Mouse (Mus musculus): ENCODE data around the gene Gatad2b. TPM values are rescaled to one million over a fixed set of nuclear protein-coding genes. Genes with fewer than 3 reads are reported as not detected.

Gatad2b gene
- polyA plus RNA-seq, 2 experiments from 2014 or later = 20.3 to 21.3 TPM

- ATAC-seq = no peak
These were observed 91.9 kb downstream of the Gatad2b start for GRCm38 (mm10) chr3:90384851-90385375.

GRCm38 (mm10) chr3:90386817-90387216 is 93.8 kb downstream of the Gatad2b start:
- ATAC-seq = no peak

GRCm38 (mm10) chr3:90387483-90387882 is 94.5 kb downstream of the Gatad2b start:
- no peak for ATAC-seq

- ATAC-seq = no peak
These were observed 95.2 kb downstream of the Gatad2b start for GRCm38 (mm10) chr3:90388192-90388591.

- ATAC-seq = no peak
These were observed 95.9 kb downstream of the Gatad2b start for GRCm38 (mm10) chr3:90388726-90389510.

- no peak for ATAC-seq
These were observed 96.8 kb downstream of the Gatad2b start, which contains the start of gene Slc27a3 for GRCm38 (mm10) chr3:90389511-90390490. Slc27a3 (minus strand) TSS chr3:90389938.

GRCm38 (mm10) chr3:90391004-90391403 is 98.0 kb downstream of the Gatad2b start:
- no peak for ATAC-seq

- no peak for ATAC-seq
These were observed 99.0 kb downstream of the Gatad2b start for GRCm38 (mm10) chr3:90391941-90392340.

- no peak for ATAC-seq
These were observed 99.7 kb downstream of the Gatad2b start for GRCm38 (mm10) chr3:90392661-90393060.

GRCm38 (mm10) chr3:90395629-90396028 is 102.7 kb downstream of the Gatad2b start:
- ATAC-seq = no peak

- no peak for ATAC-seq
These were observed 108.0 kb downstream of the Gatad2b start for GRCm38 (mm10) chr3:90400993-90401392.

- ATAC-seq = no peak
These were observed 111.1 kb downstream of the Gatad2b start for GRCm38 (mm10) chr3:90404121-90404520.

GRCm38 (mm10) chr3:90404609-90405008 is 111.6 kb downstream of the Gatad2b start:
- ATAC-seq = no peak

- no peak for ATAC-seq
These were observed 113.4 kb downstream of the Gatad2b start for GRCm38 (mm10) chr3:90406414-90406813.

- ATAC-seq = no peak
These were observed 115.7 kb downstream of the Gatad2b start for GRCm38 (mm10) chr3:90408721-90409120.

- peak; percentile 40 for ATAC-seq
These were observed 119.5 kb downstream of the Gatad2b start for GRCm38 (mm10) chr3:90412312-90413010.

- no peak for ATAC-seq
These were observed 120.0 kb downstream of the Gatad2b start for GRCm38 (mm10) chr3:90413011-90413396.

Other genes with a start within 250 kb of the Gatad2b start
- gene 4933434E20Rik, start 241.5 kb upstream of the Gatad2b start, polyA plus RNA-seq (2017; shearing (Covaris generic)) = 100 to 1,000 TPM; 295 to 347 TPM
- gene Ubap2l, start 240.6 kb upstream of the Gatad2b start, polyA plus RNA-seq (2017; shearing (Covaris generic)) = 100 to 1,000 TPM; 189 to 209 TPM
- 100 to 1,000 TPM; 850 to 880 TPM for gene Tpm3, start 220.5 kb upstream of the Gatad2b start, polyA plus RNA-seq (2017; shearing (Covaris generic))
- under 1 TPM; 0.15 to 0.37 TPM for gene Nup210l, start 189.0 kb upstream of the Gatad2b start, polyA plus RNA-seq (2017; shearing (Covaris generic))
- 1,000 to 10,000 TPM; 7,353 to 7,820 TPM for gene Rps27, start 79.5 kb upstream of the Gatad2b start, polyA plus RNA-seq (2017; shearing (Covaris generic))
- under 1 TPM in 1 of 2 experiments, not detected in 1; 0.62 TPM for gene Rab13, start 79.5 kb upstream of the Gatad2b start, polyA plus RNA-seq (2017; shearing (Covaris generic))
- 10 to 100 TPM; 74.8 to 85.6 TPM for gene Jtb, start 61.6 kb upstream of the Gatad2b start, polyA plus RNA-seq (2017; shearing (Covaris generic))
- gene Creb3l4, start 49.7 kb upstream of the Gatad2b start, polyA plus RNA-seq (2017; shearing (Covaris generic)) = not detected
- gene Slc39a1, start 45.0 kb upstream of the Gatad2b start, polyA plus RNA-seq (2017; shearing (Covaris generic)) = 10 to 100 TPM; 48.5 to 65.9 TPM
- gene Crtc2, start 39.0 kb upstream of the Gatad2b start, polyA plus RNA-seq (2017; shearing (Covaris generic)) = 10 to 100 TPM; 33.2 to 42.9 TPM
- gene Dennd4b, start 28.0 kb upstream of the Gatad2b start, polyA plus RNA-seq (2017; shearing (Covaris generic)) = 10 to 100 TPM; 15.8 to 25.5 TPM
- gene Slc27a3, start 96.8 kb downstream of the Gatad2b start, polyA plus RNA-seq (2017; shearing (Covaris generic)) = under 1 TPM in 1 of 2 experiments, not detected in 1; 0.21 TPM
- 10 to 100 TPM; 13.8 to 17.2 TPM for gene Ints3, start 140.4 kb downstream of the Gatad2b start, polyA plus RNA-seq (2017; shearing (Covaris generic))
- gene Npr1, start 172.7 kb downstream of the Gatad2b start, polyA plus RNA-seq (2017; shearing (Covaris generic)) = not detected
- gene Ilf2, start 182.9 kb downstream of the Gatad2b start, polyA plus RNA-seq (2017; shearing (Covaris generic)) = 100 to 1,000 TPM in 1 of 2 experiments, 10 to 100 TPM in 1; 99.7 to 101 TPM
- gene Snapin, start 197.9 kb downstream of the Gatad2b start, polyA plus RNA-seq (2017; shearing (Covaris generic)) = 10 to 100 TPM; 48.3 to 56.3 TPM
- gene Chtop, start 216.3 kb downstream of the Gatad2b start, polyA plus RNA-seq (2017; shearing (Covaris generic)) = 10 to 100 TPM; 43.5 to 67.8 TPM
- 1 to 10 TPM; 5.6 to 6.6 TPM for gene S100a1, start 221.2 kb downstream of the Gatad2b start, polyA plus RNA-seq (2017; shearing (Covaris generic))
- gene S100a13, start 221.3 kb downstream of the Gatad2b start, polyA plus RNA-seq (2017; shearing (Covaris generic)) = 100 to 1,000 TPM; 235 to 298 TPM
- gene S100a14, start 233.7 kb downstream of the Gatad2b start, polyA plus RNA-seq (2017; shearing (Covaris generic)) = under 1 TPM in 1 of 2 experiments, not detected in 1; 0.47 TPM
- gene S100a16, start 244.1 kb downstream of the Gatad2b start, polyA plus RNA-seq (2017; shearing (Covaris generic)) = not detected